Comparison of ENCODE assay signal across 8 mouse cellular contexts in the genomic region with DNA sequence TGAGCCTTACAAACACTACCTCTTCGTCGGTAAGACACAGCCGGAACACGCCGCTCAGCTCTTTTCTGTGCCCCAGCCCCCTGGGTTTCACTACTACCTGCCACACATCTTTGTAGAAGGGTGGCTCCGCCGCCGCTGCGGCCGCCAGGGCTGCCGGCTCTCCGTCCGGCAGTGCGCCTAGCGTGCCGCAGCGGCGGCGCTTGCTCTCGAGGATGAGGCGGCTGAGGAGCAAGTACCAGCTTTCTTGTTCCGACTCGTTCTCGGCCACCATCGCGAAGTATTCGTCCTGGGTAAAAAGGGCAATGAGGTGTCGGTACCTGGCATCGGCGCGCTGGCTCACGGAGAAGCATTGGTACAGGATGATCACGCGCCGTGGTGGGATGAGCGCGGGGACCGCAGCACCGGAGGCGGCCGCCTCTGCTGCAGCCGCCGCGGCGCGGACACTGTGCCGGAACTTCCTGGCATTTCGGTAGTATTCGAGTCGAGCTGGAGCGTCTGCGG. TPM values are rescaled to one million over a fixed set of nuclear protein-coding genes. Genes with fewer than 3 reads are reported as not detected.
DNase-seq lines count a peak whose midpoint lies in the region; ATAC-seq lines count a peak whose summit lies in the region.

No protein-coding gene starts in this region.

- H3K4me1 ChIP-seq in embryonic facial prominence, embryonic 11.5 days (ENCODE audit: control insufficient read depth, insufficient read depth, low read length) = no peaks in the 10 kb centered on the region
- H3K4me1 ChIP-seq in intestine, embryonic 15.5 days (replicated peaks) = no peaks in the 10 kb centered on the region
- no peaks in the 10 kb centered on the region for H3K4me1 ChIP-seq in neural tube, embryonic 12.5 days

- peak; percentile 7; the same call in 1 of the 2 replicates for ATAC-seq in embryonic facial prominence, embryonic 11.5 days (replicated peaks; ENCODE audit: insufficient number of reproducible peaks, low FRiP score, low TSS enrichment, low read depth)
- ATAC-seq in intestine, embryonic 15.5 days = peak; percentile 51; the same call in 1 of the 2 replicates
- ATAC-seq in neural tube, embryonic 12.5 days (ENCODE audit: low FRiP score, low read depth) = peak; percentile 6; the same call in 1 of the 2 replicates

- peak overlapping the region; percentile 47 for H3K4me2 ChIP-seq in embryonic facial prominence, embryonic 11.5 days (ENCODE audit: low read depth, low read length)
- peak overlapping the region; percentile 67 for H3K4me2 ChIP-seq in intestine, embryonic 15.5 days (replicated peaks)
- H3K4me2 ChIP-seq in neural tube, embryonic 12.5 days (replicated peaks) = peak overlapping the region; percentile 68

- intact Hi-C loops in left cerebral cortex, postnatal 4 days (cut with DNase I) = no loop called here

- peak; percentile 2 for DNase-seq in left cerebral cortex, postnatal 4 days
- DNase-seq in left cerebral cortex, adult 9 months (ENCODE audit: low spot score in 2 of 2) = no peak
- peak; percentile 30 for DNase-seq in embryonic facial prominence, embryonic 11.5 days (ENCODE audit: low spot score)
- DNase-seq in frontal cortex, postnatal 10 days (ENCODE audit: low spot score in 2 of 2) = no peak
- DNase-seq in thymus, adult 18-20 months = no peak
- no peak for DNase-seq in adrenal gland, adult 8-10 months

- no peaks in the 10 kb centered on the region for H3K36me3 ChIP-seq in embryonic facial prominence, embryonic 11.5 days (replicated peaks; ENCODE audit: control insufficient read depth, insufficient read depth, low read depth, low read length)
- no peaks in the 10 kb centered on the region for H3K36me3 ChIP-seq in intestine, embryonic 15.5 days
- H3K36me3 ChIP-seq in neural tube, embryonic 12.5 days = no peaks in the 10 kb centered on the region

- H3K27ac ChIP-seq in embryonic facial prominence, embryonic 11.5 days (replicated peaks; ENCODE audit: low read depth, low read length) = no peak overlapping the region
- H3K27ac ChIP-seq in intestine, embryonic 15.5 days = no peak overlapping the region
- no peak overlapping the region for H3K27ac ChIP-seq in neural tube, embryonic 12.5 days

- no peaks in the 10 kb centered on the region for H3K9me3 ChIP-seq in embryonic facial prominence, embryonic 11.5 days (replicated peaks; ENCODE audit: control insufficient read depth, low read length)
- H3K9me3 ChIP-seq in intestine, embryonic 15.5 days = no peaks in the 10 kb centered on the region
- no peaks in the 10 kb centered on the region for H3K9me3 ChIP-seq in neural tube, embryonic 12.5 days

- peaks cover 50% of the 10 kb centered on the region for H3K27me3 ChIP-seq in embryonic facial prominence, embryonic 11.5 days (ENCODE audit: control insufficient read depth, insufficient read depth, low read length)
- H3K27me3 ChIP-seq in intestine, embryonic 15.5 days (replicated peaks) = peaks cover 50% of the 10 kb centered on the region
- peaks cover 67% of the 10 kb centered on the region for H3K27me3 ChIP-seq in neural tube, embryonic 12.5 days (replicated peaks)

- no peak overlapping the region for H3K9ac ChIP-seq in embryonic facial prominence, embryonic 11.5 days (replicated peaks; ENCODE audit: low read length)
- H3K9ac ChIP-seq in intestine, embryonic 15.5 days = no peak overlapping the region
- H3K9ac ChIP-seq in neural tube, embryonic 12.5 days = no peak overlapping the region

- 18% methylated on average over 52 of the region's 52 CpGs for WGBS in embryonic facial prominence, embryonic 11.5 days
- WGBS in intestine, embryonic 15.5 days = 21% methylated on average over 51 of the region's 52 CpGs
- 23% methylated on average over 52 of the region's 52 CpGs for WGBS in neural tube, embryonic 12.5 days

- peak overlapping the region; percentile 34 for H3K4me3 ChIP-seq in embryonic facial prominence, embryonic 11.5 days (ENCODE audit: low read depth, low read length)
- H3K4me3 ChIP-seq in intestine, embryonic 15.5 days (replicated peaks) = peak overlapping the region; percentile 31
- peak overlapping the region; percentile 43 for H3K4me3 ChIP-seq in neural tube, embryonic 12.5 days

RNA-seq across cellular contexts. Expression of a gene that starts 0.6 kb away (rescaled TPM):
- 1 to 10 TPM in 1 of 2 experiments, under 1 TPM in 1; 0.88 to 3.7 TPM for total RNA-seq in left cerebral cortex, postnatal 4 days (2021)
- polyA plus RNA-seq in embryonic facial prominence, embryonic 11.5 days (2014; fragmentation: Nextera tagmentation; extraction: Ambion mirVana) = 2.3 and 3.4 TPM in 2 replicates
- 0.28 and 0.30 TPM in 2 replicates for polyA plus RNA-seq in intestine, embryonic 15.5 days (2015; fragmentation: Nextera tagmentation; extraction: Ambion mirVana)
- polyA plus RNA-seq in neural tube, embryonic 12.5 days (2016; fragmentation: Nextera tagmentation; extraction: Ambion mirVana) = 0.08 and 0.11 TPM in 2 replicates
- total RNA-seq in adrenal gland, adult 8-10 months (2022) = not detected

Comparison
In these comparisons a context has a peak if more than half of its experiments do, and no peak if none do; other contexts are left out.
1. DNase-seq: peak in left cerebral cortex, postnatal 4 days (single experiment) and embryonic facial prominence, embryonic 11.5 days (single experiment); none in left cerebral cortex, adult 9 months (0 of 2), frontal cortex, postnatal 10 days (0 of 2), thymus, adult 18-20 months (0 of 2) and adrenal gland, adult 8-10 months (single experiment).
2. Peak in every context shown above with its lines, with median percentiles within 50 percentile points of each other: ATAC-seq, H3K4me2 ChIP-seq and H3K4me3 ChIP-seq.